Mouse (Mus musculus) 3T3-L1 (cell line): ENCODE data around the gene Eif3a.

Source experiments
- DNase-seq: peaks from one replicate; pipeline ENCODE4 v3.0.0-alpha.2; 2015; ENCODE audit warnings: low read depth, low spot score

The Eif3a gene

GRCm38 (mm10) chr19:60790551-60791161 is at the start of gene Eif3a:
TSS of gene Eif3a (minus strand) at chr19:60790658.
- DNase-seq, result peak; percentile 92

DNA sequence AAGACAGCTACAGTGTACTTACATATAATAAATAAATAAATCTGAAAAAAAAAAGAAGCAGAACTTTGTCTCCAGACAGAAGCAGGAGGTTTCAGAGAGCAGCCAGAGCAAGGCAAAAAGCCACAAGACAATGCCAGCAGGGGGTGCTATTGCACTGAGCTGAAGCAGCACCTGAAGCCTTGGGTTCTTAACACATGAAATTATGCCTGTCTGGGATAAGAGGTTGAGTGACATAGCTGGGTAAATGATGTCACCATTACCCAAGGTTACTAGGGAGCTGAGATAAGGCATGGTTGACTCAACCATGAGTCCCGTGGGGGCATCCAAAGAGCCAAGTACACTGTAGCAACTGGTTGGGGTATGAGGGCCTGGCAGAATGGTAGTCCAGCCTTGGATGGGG is 47.3 kb upstream of the Eif3a start:
- peak; percentile 60 for DNase-seq

- DNase-seq, result no peak
Measured at GRCm38 (mm10) chr19:60818677-60819076, 28.2 kb upstream of the Eif3a start.

GRCm38 (mm10) chr19:60813133-60813532 is 22.7 kb upstream of the Eif3a start:
- no peak for DNase-seq

- no peak for DNase-seq
Measured at GRCm38 (mm10) chr19:60812036-60812389, 21.6 kb upstream of the Eif3a start.

DNA sequence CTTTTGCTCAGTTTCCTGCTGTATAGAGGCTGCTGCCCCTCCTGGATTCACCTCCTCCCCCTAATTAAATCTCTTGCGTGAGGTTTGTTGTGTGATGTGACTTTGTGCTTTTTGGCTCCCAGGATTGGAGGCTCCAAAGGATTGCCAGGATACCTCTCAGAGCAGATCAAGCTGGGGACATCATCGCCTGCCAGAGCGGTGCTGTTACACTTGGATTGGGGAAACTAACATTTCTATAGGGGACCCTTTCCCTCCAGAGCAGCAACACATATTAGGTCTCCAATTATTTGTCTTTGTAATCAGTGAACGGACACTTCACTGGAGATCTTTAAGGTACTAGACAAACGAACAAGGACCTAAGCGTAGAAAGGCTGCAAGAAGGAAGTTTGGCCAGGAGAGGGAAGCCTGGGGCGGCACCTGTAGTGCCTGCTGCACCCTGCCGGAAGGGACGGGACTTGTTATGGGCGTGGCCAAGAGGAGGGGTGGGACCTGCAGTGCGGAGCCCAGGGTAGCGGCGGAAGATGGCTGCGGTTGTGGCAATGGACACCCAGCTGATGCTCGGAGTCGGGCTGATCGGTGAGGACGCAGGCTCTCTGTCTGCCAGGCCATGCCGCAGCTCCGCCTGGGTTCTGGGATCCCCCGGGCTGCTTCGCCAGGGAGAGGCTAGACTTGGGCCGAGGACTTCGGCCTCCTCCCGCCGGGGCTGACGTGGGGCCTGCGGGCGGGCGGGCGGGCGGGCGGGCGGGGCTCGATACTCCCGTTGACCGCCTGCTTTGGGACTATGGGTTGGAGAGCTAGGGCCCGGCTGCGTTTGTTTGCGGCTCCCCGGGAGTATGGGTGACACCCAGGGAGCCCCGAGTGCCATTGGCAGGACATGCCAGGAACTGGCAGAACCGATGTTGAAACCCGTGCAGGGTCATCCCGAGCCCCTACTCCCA is 20.9 kb upstream of the Eif3a start, which contains the start of gene Fam45a:
Gene Fam45a (plus strand): TSS at position 488 of the 938 bp plus-strand sequence.
- peak; percentile 98 for DNase-seq

DNA sequence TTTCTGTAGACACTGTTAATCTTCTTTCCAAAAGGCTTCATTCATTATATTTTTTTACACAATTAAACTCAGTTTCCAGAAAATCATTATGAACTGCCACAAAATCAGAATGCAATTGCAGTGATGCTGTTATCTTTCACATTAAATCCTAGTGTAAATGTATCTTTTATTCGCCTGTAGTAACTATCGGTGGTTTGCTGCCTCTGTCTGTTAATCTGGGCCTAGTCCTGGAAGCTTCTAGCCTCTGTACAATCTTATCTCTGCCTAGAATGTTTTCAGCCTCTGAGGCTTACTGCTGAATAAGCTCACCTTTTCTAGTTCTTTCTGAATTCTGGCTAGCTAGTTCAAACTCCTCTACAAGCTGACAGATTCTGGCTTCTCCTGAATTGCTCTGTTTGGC is 19.5 kb upstream of the Eif3a start:
- DNase-seq, result no peak

- no peak for DNase-seq
Measured at GRCm38 (mm10) chr19:60804903-60805302, 14.4 kb upstream of the Eif3a start.

- no peak for DNase-seq
Measured at GRCm38 (mm10) chr19:60799867-60800569, 9.6 kb upstream of the Eif3a start.

- DNase-seq, result no peak
Measured at GRCm38 (mm10) chr19:60797415-60797814, 7.0 kb upstream of the Eif3a start.

GRCm38 (mm10) chr19:60795244-60795643 is 4.8 kb upstream of the Eif3a start:
- peak; percentile 48 for DNase-seq

GRCm38 (mm10) chr19:60793170-60793707 is 2.8 kb upstream of the Eif3a start:
- no peak for DNase-seq

DNA sequence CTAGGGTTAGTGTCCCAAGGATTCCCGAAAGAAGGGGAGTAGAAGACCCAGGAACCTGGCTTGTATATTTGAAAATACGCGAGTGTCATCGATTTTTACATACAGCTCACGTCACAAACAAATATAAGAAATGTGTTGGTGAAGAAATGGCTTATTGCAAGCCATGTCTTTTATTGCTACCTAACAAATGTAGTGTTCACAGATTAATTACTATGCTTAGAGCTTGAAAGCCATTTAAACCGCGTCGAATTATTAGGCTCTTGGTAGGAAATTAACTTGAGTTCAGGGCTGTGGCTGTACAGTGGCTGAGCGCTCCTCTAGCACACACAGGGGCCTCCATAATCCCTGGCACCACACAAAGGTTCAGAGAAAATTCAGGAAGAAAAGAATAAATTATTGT is 706 bp upstream of the Eif3a start:
- no peak for DNase-seq

- DNase-seq, result peak; percentile 68
Measured at GRCm38 (mm10) chr19:60789919-60790506, 445 bp downstream of the Eif3a start.

GRCm38 (mm10) chr19:60789452-60789851 is 1.0 kb downstream of the Eif3a start:
- peak; percentile 26 for DNase-seq

DNA sequence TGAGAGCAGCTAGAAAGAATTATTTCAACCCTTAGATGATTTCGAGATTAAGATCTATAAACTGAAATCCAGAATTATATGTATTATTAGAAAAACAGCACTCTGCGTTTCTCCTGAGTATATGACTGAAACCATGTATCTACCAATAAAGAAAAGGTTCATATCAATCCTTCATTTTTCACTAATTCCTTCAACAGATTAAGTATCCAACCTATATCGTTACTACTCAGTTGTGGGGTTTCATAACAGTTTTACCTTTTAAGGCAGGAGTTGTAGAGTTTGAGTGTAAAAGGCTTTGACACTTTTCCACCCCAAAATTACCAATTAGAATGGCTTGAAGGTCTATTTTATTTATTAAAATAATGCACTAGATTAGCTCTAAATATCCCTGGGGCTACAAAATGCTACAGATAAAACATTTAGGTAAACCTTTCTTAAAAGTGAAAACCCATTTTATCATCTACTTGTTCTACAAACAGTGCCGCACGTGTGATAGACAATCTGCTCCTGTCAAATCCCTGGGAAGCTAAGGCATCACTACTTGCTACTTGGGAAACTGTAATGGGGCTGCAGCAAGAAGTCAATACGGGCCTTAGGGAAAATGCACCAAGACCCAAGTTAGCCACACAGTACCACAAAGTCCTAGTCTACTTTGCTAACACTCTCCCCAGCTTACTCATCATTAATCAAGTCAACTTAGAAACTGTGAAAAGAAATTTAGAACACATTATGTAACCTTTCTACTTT is 2.1 kb downstream of the Eif3a start:
- DNase-seq, result peak; percentile 47

GRCm38 (mm10) chr19:60787465-60788150 is 2.9 kb downstream of the Eif3a start:
- no peak for DNase-seq

- DNase-seq, result no peak
Measured at GRCm38 (mm10) chr19:60784712-60785111, 5.7 kb downstream of the Eif3a start.

DNA sequence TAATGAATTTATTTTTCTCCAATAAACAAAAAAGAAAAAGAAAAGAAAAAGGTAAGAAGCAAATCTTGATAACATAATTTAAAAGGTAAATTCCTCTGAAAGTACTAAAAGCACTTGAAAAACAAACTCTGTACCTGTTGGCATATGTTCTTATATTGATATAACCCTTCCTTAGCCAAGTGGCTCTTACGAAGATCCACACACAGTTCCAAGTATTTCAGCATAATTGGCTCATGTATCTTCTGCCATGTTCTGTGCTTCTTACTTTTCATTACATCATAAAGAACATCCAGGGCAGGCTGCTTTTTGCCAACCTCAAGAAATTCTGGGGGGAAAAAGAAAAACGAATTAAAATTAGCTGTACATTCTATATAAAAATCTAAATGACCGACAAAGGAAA is 8.4 kb downstream of the Eif3a start:
- DNase-seq, result no peak

GRCm38 (mm10) chr19:60773366-60773765 is 17.1 kb downstream of the Eif3a start:
- no peak for DNase-seq
